Mouse (Mus musculus) liver, embryonic 14.5 days (tissue): ENCODE data around the gene Sh3d21. TPM values are rescaled to one million over a fixed set of nuclear protein-coding genes. Genes with fewer than 3 reads are reported as not detected.

Experiments
- ATAC-seq: fragments of 200-750 bp; cut with Nextera tagmentation; 2 replicates; pipeline ENCODE4 v1.8.0; 2017; ENCODE audit warnings: moderate number of reproducible peaks, mild to moderate bottlenecking, moderate library complexity; ENCODE audit not compliant: insufficient read depth
- DNase-seq, 3 experiments: peaks; one replicate each; pipeline ENCODE4 v3.0.0-alpha.2; 2012 to 2013; ENCODE audit warnings: low read depth in 3 of 3, low spot score in 3 of 3
- H3K27ac ChIP-seq: fragments of 300-500 bp; sonication (generic); 2 replicates; pipeline ENCODE4 v1.5.1; 2014; ENCODE audit warnings: moderate library complexity, mild to moderate bottlenecking, control low read depth, inconsistent platforms
- H3K27me3 ChIP-seq: fragments of 300-500 bp; sonication (generic); 2 replicates; pipeline ENCODE4 v1.6.1; 2014; ENCODE audit warnings: mild to moderate bottlenecking, low read length, moderate library complexity; ENCODE audit not compliant: control insufficient read depth, insufficient read depth
- H3K36me3 ChIP-seq: fragments of 300-500 bp; sonication (generic); replicated peaks from 2 replicates; pipeline ENCODE4 v1.6.1; 2014; ENCODE audit warnings: low read depth; ENCODE audit not compliant: control insufficient read depth, insufficient read depth
- H3K4me1 ChIP-seq, 2 experiments: fragments of 200-500 bp in 1 of 2; fragments of 300-500 bp in 1 of 2; sonication (generic) in 1 of 2; replicated peaks; 2 replicates each; pipeline ENCODE4 v1.6.1; 2012 to 2014; ENCODE audit warnings: antibody characterized with exemption in 1 of 2, inconsistent platforms in 1 of 2, low read length in 1 of 2; ENCODE audit not compliant: control insufficient read depth in 2 of 2, insufficient read depth in 2 of 2
- H3K4me2 ChIP-seq: fragments of 300-500 bp; sonication (generic); 2 replicates; pipeline ENCODE4 v1.6.1; 2014; ENCODE audit warnings: low read depth, mild to moderate bottlenecking, control low read depth, moderate library complexity
- H3K4me3 ChIP-seq, 2 experiments: fragments of 200-500 bp in 1 of 2; fragments of 300-500 bp in 1 of 2; sonication (generic) in 1 of 2; 2 replicates each; pipeline ENCODE4 v1.5.1; 2012 to 2014; ENCODE audit warnings: low read depth in 2 of 2, low read length in 2 of 2, mild to moderate bottlenecking in 2 of 2, control low read depth in 1 of 2, inconsistent platforms in 1 of 2, moderate library complexity in 1 of 2; ENCODE audit not compliant: insufficient read depth in 1 of 2
- H3K9ac ChIP-seq: fragments of 300-500 bp; sonication (generic); replicated peaks from 2 replicates; pipeline ENCODE4 v1.6.1; 2014; ENCODE audit warnings: mild to moderate bottlenecking, control low read depth, moderate library complexity
- H3K9me3 ChIP-seq: fragments of 300-500 bp; sonication (generic); 2 replicates; pipeline ENCODE4 v1.6.1; 2016; ENCODE audit warnings: low read length, mixed read lengths; ENCODE audit not compliant: control insufficient read depth
- CTCF ChIP-seq: IDR thresholded peaks from 2 replicates; pipeline ENCODE4 v1.5.1; 2016; ENCODE audit warnings: antibody characterized with exemption, low read depth, control low read depth
- EP300 ChIP-seq: IDR thresholded peaks from 2 replicates; pipeline ENCODE4 v1.6.1; 2016; ENCODE audit warnings: antibody characterized with exemption, low read depth
- WGBS: fragments of 180-500 bp; shearing (Covaris S2); extraction: QIAGEN DNeasy Blood & Tissue Kit; methylation state at CpG from one replicate; pipeline ENCODE4 v1.1.7; 2014; ENCODE audit not compliant: insufficient replicate concordance; 5-methylcytosine and 5-hydroxymethylcytosine counted together
- polyA plus RNA-seq, 2 experiments: library from polyadenylated mRNA; depleted of rRNA in 1 of 2; stranded (reverse) in 1 of 2; unstranded in 1 of 2; fragments of >200 nt; fragmentation: Nextera tagmentation in 1 of 2; extraction: Ambion mirVana in 1 of 2; gene quantifications; 2 replicates each; pipeline versions ENCODE4 v1.2.1 to v1.2.3; 2012 to 2014

The Sh3d21 gene
- polyA plus RNA-seq, 2 experiments = 0.46 to 0.93 TPM

DNA sequence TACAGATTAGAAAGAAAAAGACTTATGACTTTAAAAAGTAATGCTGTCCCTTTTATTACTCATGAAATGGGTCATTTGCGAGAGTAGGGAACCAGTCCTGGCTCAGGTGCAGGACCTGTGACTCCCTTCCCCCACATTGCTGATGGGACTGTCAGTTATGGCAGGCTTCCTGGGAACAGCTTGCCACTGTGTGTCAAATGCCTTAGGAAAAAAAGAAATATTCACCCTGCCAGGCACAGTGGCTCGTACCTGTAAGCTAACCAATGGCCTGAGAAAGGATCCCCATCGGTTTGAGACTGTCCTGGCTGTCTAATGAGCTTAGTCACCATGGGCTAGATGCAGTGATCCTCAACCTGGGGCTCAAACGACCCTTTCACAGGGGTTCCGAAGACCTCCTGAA is 43.2 kb downstream of the Sh3d21 start:
- DNase-seq (no peak), ATAC-seq (no peak)
- Histone ChIP-seq H3K9me3 (no peaks in the 10 kb centered on the region), H3K27me3 (no peaks in the 10 kb centered on the region), H3K4me2 (no peak overlapping the region), H3K4me1 (no peaks in the 10 kb centered on the region), H3K4me3 (no peak overlapping the region), H3K27ac (no peak overlapping the region), H3K9ac (no peak overlapping the region), H3K36me3 (no peaks in the 10 kb centered on the region)
- WGBS = 70% methylated on average over 5 of the region's 5 CpGs
- no peak for TF ChIP-seq CTCF

DNA sequence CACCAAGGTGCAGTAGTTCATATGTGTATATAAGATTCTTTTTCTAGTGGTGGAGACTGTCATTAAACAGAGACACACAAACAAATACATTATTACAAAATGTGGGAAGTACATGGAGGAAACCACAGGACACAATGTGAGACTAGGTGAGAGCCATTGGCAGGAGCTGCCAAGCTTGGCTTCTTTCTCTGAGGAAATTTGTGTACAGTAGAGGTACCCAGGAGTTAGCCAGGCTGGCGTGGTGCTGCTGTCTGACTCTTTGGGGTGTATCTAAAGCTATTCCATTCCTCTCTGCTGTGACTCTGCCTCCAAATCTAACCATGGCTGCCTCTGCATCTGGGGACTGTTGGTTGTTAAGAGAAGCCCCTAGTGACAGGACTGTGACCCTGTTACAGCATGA is 44.2 kb downstream of the Sh3d21 start:
- H3K4me2 ChIP-seq = no peak overlapping the region
- H3K4me1 ChIP-seq = no peaks in the 10 kb centered on the region
- H3K27me3 ChIP-seq = no peaks in the 10 kb centered on the region
- ATAC-seq (no peak), DNase-seq (no peak)
- no peaks in the 10 kb centered on the region for H3K9me3 ChIP-seq
- H3K27ac ChIP-seq = no peak overlapping the region
- WGBS = 71% methylated on average over 1 of the region's 1 CpGs
- H3K9ac ChIP-seq = no peak overlapping the region
- no peak overlapping the region for H3K4me3 ChIP-seq
- TF ChIP-seq CTCF (no peak), EP300 (no peak)
- no peaks in the 10 kb centered on the region for H3K36me3 ChIP-seq

DNA sequence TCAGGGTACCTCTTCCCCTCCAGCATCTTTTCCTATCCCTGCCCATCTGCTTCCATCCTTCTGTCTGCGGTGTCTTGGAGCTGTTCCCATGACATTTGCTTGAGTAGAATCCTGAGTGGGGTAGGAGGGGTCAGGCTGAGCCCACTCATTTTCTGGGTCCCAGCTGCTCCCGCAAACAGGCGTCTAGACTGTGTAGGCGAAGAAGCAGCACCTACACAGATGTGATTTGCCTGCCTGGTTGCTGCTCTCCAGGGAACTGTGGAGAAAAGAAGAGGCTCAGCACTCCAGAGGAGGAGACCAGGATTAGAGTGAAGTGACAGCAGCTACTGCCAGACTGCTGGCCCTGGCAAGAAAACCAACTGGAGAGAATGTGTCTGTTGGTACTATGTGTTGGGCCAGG is 44.6 kb downstream of the Sh3d21 start:
- no peak overlapping the region for H3K27ac ChIP-seq
- H3K9ac ChIP-seq = no peak overlapping the region
- H3K36me3 ChIP-seq = no peaks in the 10 kb centered on the region
- ATAC-seq (no peak), DNase-seq (no peak)
- 72% methylated on average over 4 of the region's 4 CpGs for WGBS
- TF ChIP-seq EP300 (no peak), CTCF (no peak)
- H3K4me3 ChIP-seq = no peak overlapping the region
- no peaks in the 10 kb centered on the region for H3K9me3 ChIP-seq
- no peaks in the 10 kb centered on the region for H3K4me1 ChIP-seq
- H3K4me2 ChIP-seq = no peak overlapping the region
- H3K27me3 ChIP-seq = no peaks in the 10 kb centered on the region

DNA sequence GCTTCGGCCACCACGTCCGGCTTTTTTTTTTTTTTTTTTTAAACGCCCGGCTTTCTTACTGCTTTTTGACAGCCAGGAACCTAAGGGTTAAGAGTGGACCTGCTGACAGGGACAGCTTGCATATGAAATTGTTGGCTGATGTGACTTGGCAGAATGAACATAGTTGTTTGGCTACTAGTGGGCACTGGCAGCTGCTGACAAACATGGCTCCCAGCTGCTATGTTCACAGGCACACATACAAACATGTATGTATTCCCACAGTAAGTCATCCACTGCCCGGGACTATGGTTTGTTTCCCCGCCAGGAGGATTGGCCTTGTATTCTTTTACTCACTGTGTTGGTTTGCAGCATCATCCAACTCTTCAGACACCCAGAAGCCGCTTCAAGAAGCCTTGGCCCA is 46.2 kb downstream of the Sh3d21 start:
- no peak overlapping the region for H3K4me2 ChIP-seq
- TF ChIP-seq CTCF (no peak), EP300 (no peak)
- no peak for ATAC-seq
- WGBS = 74% methylated on average over 8 of the region's 8 CpGs
- no peak overlapping the region for H3K27ac ChIP-seq
- no peaks in the 10 kb centered on the region for H3K4me1 ChIP-seq
- H3K36me3 ChIP-seq = no peaks in the 10 kb centered on the region
- H3K27me3 ChIP-seq = no peaks in the 10 kb centered on the region
- H3K9me3 ChIP-seq = no peaks in the 10 kb centered on the region
- no peak overlapping the region for H3K4me3 ChIP-seq
- DNase-seq = no peak
- H3K9ac ChIP-seq = no peak overlapping the region

DNA sequence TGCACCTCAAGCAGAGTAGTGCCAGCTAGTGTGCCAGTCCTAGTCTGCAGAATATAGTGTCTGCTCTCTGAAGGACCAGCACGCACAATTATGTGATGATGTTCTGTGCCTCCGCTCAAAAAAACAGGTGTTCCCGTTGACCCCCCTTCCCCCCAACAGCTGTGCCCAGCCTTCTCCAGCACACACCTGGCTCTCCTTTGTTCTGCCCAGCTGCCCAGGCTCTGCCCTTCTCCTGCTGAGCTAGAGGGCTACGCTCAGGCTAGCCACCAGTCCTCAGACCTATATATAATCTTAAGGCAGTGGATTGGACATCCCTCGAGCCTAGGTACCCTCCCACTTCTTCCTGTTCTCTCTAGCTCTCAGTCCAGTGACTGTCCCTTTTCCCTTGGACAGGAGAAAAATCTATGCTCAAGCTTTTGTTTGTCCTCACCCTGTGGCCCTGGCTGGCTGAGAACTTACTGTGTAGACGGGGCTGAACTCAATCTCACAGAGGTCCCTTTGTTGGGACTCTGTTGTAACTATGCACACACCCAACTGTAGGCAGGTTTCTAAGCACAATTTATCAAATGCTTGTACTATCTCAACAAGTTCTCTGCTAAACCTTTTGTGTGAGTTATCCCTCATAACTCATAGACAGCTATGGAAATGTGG is 47.3 kb downstream of the Sh3d21 start:
- Histone ChIP-seq H3K36me3 (no peaks in the 10 kb centered on the region), H3K9me3 (no peaks in the 10 kb centered on the region), H3K4me3 (no peak overlapping the region), H3K9ac (no peak overlapping the region), H3K4me1 (peaks cover 1 to 4% of the 10 kb centered on the region in 2 experiments), H3K27me3 (no peaks in the 10 kb centered on the region), H3K27ac (no peak overlapping the region), H3K4me2 (no peak overlapping the region)
- 59% methylated on average over 6 of the region's 6 CpGs for WGBS
- TF ChIP-seq EP300 (no peak), CTCF (no peak)
- DNase-seq = no peak
- ATAC-seq = no peak
